Mouse (Mus musculus): ENCODE data around the gene Prox1.

The Prox1 gene

GRCm38 (mm10) chr1:190172979-190173461 is 2.5 kb upstream of the Prox1 start:
- peak; percentile 68 for DNase-seq

DNA sequence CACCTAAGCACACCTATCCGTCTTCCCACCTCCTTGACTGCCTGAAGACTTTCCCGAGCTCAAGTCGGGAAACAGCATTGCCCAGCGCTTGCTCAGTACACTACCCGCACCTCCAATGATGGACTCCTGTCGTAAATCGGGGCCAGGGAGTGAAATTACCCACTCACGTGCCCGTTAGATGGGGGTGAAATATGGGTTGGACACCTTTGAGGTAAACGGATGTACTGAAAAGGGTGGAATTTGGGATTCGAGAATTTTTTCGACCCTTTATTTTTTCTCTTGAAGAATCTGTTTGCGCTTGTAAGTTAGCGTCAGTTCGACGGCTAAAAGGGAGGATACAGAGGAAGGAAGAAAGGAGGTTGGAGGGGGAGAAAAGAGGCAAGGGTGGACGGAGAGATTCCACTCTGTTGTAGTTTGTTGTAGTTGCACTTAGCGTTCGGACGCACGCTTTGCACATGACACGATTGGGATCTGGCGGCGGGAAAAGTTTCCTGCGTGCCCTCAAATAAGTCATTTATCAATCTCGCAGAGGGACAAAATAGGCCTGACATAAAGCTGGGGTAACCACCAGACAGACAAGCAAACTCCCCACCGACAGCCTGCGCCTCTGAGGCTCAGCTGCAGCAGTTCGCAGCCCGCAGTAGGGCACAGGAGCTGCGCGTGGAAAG is 1.9 kb upstream of the Prox1 start:
- DNase-seq = peak; percentile 45

GRCm38 (mm10) chr1:190171750-190172149 is 1.2 kb upstream of the Prox1 start:
- peak; percentile 51 for DNase-seq

GRCm38 (mm10) chr1:190171341-190171740 is 827 bp upstream of the Prox1 start:
- DNase-seq = no peak

DNA sequence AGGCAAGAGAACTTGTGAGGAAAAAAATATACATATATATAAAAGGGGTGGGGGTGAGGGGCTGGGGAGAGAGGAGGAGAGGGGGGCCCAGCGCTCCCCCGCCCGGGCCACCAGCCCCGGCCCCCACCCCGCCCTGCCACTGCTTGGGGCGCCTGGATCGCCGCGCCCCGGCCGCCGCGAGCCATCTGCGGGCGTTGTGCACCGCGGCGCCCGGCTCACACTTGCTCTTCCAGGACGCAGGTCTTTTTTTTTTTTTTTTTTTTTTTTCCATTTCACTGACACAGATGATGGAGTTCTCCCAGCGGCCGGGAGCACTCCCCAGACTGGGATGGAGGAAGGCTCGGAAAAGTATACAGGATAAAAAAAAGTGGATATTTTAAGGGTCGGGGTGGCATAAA is 304 bp upstream of the Prox1 start:
- DNase-seq = no peak

GRCm38 (mm10) chr1:190168761-190169671 is 1.5 kb downstream of the Prox1 start:
- DNase-seq = peak; percentile 71

- no peak for DNase-seq
Observed at GRCm38 (mm10) chr1:190168115-190168514, 2.4 kb downstream of the Prox1 start.

- DNase-seq = no peak
Observed at GRCm38 (mm10) chr1:190167609-190168008, 2.9 kb downstream of the Prox1 start.

DNA sequence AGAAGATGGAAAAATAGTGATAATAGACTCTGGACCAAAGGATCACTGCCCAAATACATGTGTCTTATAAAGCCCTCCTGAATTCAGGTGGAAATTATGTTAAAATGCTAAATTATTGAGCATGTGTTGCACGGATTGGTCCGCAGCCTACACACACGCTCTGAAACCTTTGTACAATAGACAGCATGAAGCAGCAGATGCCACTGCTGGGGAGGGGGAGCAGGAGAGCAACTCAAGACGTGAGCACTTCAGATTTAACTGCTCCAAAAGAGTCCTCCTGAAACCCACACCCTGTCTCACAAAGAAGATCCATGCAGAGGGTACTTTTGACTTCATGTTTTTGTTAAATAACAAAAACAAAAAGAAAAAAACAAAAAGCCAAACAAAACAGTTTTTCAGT is 5.0 kb downstream of the Prox1 start:
- DNase-seq = peak; percentile 23

GRCm38 (mm10) chr1:190163471-190163870 is 7.0 kb downstream of the Prox1 start:
- DNase-seq = no peak

DNA sequence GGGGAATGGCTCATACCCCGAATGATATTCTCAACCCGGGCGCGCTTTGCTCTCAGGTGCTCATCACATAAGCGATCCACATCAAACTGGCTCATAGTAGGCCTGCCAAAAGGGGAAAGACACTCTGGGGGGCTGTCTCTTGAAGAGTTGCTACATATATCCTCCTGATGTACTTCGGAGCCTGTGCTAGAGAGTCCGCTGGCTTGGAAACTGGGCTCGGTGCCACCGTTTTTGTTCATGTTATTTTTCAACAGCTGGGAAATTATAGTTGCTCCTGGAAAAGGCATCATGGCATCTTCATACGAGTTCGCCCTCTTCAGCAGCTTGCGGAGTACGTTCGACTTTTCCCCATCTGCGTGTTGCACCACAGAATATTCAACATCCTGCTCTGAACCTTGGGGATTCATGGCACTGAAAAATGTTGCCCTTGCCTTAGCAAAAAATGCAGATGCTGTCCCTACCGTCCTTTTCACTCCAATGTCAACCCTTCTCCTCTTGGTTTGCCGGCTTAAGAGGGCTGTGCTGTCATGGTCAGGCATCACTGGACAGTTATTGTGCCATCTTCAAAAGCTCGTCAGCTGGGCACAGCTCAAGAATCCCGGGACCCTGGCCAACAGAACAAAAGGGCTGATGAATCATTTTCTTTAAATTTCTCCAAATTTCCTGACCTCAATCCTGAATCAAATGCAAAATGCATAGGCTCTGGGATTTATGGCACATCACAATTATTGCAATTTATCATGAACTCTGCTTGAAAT is 8.6 kb downstream of the Prox1 start:
- no peak for DNase-seq

DNA sequence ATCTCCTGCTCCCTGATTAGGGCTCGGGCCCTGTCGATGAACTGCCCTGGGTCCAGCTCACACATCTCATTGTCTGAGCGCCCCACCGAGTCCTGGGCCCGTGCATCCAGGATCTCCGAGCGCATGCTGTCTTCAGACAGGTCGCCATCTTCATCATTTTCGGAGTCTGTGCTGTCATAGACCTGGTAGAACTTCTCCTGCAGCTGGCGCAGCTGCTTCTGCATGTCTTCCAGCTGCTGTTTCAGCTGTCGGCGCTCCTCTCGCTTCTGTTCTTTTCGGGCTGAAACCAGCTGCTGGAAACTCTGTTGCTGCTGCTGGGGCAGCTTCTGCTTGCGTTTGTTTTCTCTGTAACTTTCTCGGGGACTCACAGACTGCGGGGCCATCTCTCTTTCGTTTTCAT is 9.2 kb downstream of the Prox1 start:
- DNase-seq = no peak

DNA sequence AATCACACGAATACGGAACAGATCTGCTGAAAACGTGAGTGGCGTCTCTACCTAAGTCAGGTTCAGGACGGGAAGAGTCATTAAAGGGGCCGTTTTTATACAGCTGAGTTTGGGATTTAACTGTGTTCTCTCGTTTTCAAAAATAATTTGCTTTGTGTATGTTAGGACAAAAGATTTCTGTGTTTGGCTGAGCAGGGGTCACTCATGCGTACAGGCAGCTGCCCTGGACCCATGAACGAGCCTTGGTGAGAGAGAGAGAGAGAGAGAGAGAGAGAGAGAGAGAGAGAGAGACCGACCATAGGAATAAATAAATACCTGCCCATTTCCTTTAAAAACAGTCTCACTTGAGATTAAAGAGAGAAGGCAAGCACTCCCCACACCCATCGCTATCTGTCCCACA is 11.1 kb downstream of the Prox1 start:
- no peak for DNase-seq

DNA sequence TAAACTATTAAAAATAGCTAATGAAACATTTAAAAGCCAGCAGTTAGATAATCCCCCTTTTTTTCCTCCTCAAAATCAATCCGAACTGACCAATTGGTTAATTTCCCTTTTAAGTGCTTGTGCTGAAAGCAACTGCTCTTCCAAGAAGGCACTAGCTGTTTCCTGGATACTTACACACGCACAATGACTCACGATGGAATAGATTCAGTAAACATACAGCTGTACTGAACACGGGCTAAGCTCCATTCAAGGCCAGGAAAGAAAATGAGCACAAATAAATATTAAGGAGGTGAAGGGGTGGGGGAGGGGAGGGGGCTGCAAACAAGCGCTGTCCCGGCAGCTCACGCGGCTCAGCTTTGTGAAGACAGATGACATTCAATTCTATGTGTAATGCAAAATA is 14.8 kb downstream of the Prox1 start:
- no peak for DNase-seq

DNA sequence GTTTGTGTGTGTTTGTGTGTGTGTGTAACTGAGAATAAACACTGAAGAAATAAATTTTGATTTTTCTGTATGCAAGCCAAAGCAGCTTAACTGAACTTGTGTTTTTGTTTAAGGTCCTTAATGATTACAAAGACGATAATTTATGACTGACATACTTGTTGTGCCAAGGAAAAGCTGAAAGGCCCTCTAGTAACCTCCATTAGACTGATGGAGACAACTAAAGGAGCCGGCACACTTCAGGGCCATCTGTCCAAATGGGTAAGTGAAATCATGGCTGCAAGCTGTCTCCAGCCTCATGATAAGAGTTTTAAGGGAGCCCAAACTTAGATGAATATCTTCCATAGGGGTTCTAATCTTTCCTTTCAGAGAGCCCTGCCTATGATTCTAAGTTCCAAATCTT is 15.5 kb downstream of the Prox1 start:
- DNase-seq = peak; percentile 33

DNA sequence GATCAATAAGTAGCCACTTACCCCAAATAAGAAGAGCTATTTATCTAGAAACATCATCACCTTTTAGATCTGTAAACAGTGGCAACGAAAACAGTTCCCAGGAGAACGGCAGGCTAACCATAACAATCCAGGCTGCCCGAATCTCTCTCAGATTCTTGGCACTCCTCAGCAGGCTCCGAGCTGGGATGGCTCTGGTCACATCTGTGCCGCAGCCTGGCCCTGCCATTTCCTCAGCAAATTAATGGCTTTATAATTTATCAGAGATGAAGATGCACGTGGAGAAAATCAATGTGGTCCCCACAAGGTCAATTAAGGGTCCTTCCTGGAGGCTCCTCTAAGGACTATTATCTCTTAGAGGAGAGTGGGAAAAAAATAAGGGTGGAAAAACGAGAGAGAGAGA is 16.2 kb downstream of the Prox1 start:
- DNase-seq = peak; percentile 46

DNA sequence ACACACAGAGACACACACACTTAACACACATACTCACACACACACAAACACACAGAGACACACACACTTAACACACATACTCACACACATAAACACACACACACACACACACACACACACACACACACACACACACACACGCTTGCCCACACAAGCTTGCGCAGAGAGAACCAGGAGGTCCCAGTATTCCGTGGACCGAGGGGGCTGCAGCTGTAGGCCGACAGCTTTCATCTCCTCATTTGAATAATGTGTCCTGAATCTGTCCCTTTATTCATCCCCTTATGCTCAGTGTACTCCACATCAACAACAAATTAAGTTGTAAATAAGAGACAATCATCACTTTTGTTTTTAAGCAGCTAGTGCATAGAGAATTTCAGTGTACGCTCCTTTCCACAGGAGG is 17.9 kb downstream of the Prox1 start:
- DNase-seq = no peak

DNA sequence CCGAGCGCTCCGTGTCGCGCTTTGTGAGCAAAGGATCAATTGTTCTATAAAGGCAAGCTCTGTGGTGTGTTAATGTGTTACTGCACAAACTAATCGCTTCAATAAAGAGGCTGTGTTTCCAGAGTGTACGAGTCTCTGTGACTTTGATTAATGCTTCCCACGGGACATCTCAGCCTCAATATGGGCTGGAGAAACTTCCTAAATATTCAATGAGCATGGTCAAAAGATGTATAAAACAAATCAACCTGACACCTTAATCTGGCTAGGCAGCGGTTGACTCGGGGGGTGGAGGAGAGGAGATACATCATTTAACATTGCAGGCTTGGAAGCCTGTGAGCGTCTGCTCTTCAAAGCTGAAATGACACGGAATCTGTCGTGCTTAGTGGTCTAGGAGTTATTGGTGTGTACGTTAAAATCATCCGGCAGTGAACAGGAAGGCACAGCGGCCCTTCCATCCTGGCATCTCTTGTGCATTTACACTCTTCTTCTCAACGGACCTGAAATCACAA is 21.2 kb downstream of the Prox1 start:
- peak; percentile 66 for DNase-seq

GRCm38 (mm10) chr1:190148661-190149232 is 21.8 kb downstream of the Prox1 start:
- DNase-seq = no peak

DNA sequence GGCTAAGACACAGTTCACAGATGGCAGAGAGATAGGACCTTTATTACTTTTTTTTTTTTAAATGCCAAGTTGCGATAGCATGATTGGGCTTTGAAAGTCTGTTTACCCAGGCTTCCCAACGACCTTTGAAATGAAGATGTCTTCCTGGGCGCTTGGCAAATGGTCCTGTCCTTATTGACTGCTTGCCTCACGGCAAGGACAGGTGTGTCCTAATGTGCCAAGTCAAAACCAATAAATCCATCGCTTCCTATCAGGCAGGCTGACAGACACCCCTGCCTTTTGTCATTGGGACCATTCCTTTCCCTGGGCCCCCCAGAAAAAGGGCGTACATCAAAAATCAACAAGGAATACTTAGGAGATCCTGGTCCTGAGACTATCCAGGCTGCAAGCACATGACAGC is 22.7 kb downstream of the Prox1 start:
- no peak for DNase-seq

- no peak for DNase-seq
Observed at GRCm38 (mm10) chr1:190144416-190144815, 26.1 kb downstream of the Prox1 start.

DNA sequence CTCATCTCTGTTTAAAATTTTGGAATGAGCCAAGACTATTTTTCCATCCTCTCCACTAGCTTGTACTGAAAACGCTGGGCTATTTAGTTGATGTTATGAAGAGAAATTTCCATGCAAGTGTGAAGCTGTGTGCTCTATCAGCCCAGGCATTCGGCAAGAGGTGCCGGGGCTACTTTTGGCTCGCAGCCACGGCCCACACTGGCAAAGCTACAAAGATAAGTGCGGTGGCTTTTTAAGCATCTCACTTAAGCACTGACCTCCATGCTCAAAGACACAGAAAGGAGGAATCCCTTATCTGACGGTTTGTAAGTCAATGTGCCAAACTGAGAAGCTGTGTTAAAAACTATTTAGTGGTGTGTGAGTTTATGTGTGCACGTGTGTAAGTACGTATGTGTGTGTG is 26.9 kb downstream of the Prox1 start:
- no peak for DNase-seq

DNA sequence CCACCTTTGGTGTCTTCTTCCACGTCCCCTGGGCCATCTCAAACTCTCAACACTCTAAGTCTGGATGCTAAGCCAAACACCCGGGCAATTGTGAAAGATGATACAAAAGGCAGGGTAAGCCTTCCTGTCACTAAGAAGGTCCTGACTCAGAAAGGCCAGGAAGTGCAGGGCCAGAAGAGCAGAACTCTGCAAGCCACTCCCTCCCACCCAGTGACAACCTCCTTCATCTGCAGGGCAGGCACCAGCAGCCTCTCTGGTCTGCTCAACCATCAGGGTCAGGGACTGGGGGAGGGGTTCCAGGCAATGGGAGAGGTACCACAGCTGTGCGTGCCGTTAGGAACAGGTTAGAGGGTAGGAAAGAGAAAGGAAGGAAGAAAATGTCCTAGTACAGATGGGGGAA is 27.9 kb downstream of the Prox1 start:
- DNase-seq = no peak

Data from embryo, embryonic 11 days (tissue).